Mouse (Mus musculus) bone marrow, adult 2 months (tissue): ENCODE results near the gene Olfr1340.

ENCODE experiments used
- CTCF ChIP-seq: fragments of 200-500 bp; IDR thresholded peaks from 2 replicates; pipeline ENCODE4 v1.5.1; 2011; ENCODE audit warnings: low read length, control low read depth; ENCODE audit not compliant: control insufficient read depth, insufficient read depth
- POLR2A ChIP-seq: fragments of 200-500 bp; IDR thresholded peaks from 2 replicates; pipeline ENCODE4 v1.6.1; 2011; ENCODE audit warnings: low read depth, mild to moderate bottlenecking, control low read depth, low read length, borderline replicate concordance; ENCODE audit not compliant: control insufficient read depth

DNA sequence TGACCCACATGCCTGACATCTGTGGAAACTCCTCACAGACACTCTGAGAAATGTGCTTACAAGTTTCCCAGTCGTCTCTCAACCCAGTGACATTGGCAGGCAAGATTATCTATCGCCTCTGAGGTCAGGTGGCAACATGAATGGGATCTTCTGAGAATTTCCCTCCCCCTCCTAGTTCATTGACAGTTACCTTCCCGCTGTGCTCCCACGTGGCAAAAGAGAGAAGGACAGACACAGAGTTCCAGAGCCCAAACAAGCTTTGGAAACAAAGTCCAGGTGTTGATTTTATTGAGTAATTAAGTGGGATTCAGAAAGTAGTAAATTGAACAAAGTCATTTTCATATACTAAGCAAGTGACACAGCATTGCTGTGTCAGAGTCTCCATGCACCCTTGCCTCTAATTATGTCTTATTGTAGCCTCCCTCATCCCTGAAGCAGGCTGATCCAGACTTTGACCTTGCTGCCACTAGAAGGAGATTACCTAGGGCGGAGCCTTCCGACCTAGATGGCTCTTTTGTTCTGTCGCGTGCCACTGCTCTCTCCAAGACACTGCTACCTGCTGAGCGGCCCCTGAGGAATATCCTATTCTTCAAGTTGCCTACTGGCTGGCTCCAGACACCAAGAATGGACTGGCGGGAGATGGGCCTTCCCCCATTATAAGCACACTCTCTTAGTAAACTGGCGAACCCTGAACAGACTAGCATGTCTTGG lies 21.2 kb downstream of the Olfr1340 start:
- TF ChIP-seq CTCF (no peak), POLR2A (no peak)
